Mouse (Mus musculus) MEL (cell line): Measurements from ENCODE around the gene Actr3b. TPM values are rescaled to one million over a fixed set of nuclear protein-coding genes. Genes with fewer than 3 reads are reported as not detected.
"Not testable (repeated sequence)": the region's sequence is repeated elsewhere in the genome, so short reads cannot be mapped to it uniquely, and the experiment has no call there.

Experiments
- DNase-seq: peaks from one replicate; pipeline ENCODE4 v3.0.0; 2011; ENCODE audit warnings: low read depth, low spot score
- H3K27ac ChIP-seq: 2 replicates; pipeline ENCODE4 v1.5.1; 2012; ENCODE audit warnings: low read depth, mild to moderate bottlenecking, control low read depth, low read length, moderate library complexity; ENCODE audit not compliant: control insufficient read depth
- H3K27me3 ChIP-seq, 2 experiments: fragments of 150-350 bp in 1 of 2; sonication (generic) in 1 of 2; 2 replicates each; pipeline ENCODE4 v1.6.1; 2012; ENCODE audit warnings: low read length in 2 of 2, mild to moderate bottlenecking in 2 of 2, improper control_type of control experiment in 1 of 2, moderate library complexity in 1 of 2; ENCODE audit not compliant: insufficient read depth in 2 of 2, control insufficient read depth in 1 of 2
- H3K36me3 ChIP-seq, 2 experiments: 2 replicates each; pipeline ENCODE4 v1.6.1; 2012 to 2014; ENCODE audit warnings: low read length in 2 of 2, improper control_type of control experiment in 1 of 2, inconsistent platforms in 1 of 2, mild to moderate bottlenecking in 1 of 2; ENCODE audit not compliant: insufficient read depth in 2 of 2, control insufficient read depth in 1 of 2
- H3K4me1 ChIP-seq, 2 experiments: fragments of 150-350 bp in 1 of 2; sonication (generic) in 1 of 2; 2 replicates each; pipeline ENCODE4 v1.6.1; 2012; ENCODE audit warnings: low read length in 2 of 2, improper control_type of control experiment in 1 of 2, mild to moderate bottlenecking in 1 of 2; ENCODE audit not compliant: insufficient read depth in 2 of 2, control insufficient read depth in 1 of 2
- H3K4me3 ChIP-seq, 2 experiments: fragments of 150-350 bp in 1 of 2; sonication (generic) in 1 of 2; 2 replicates each; pipeline ENCODE4 v1.5.1; 2012; ENCODE audit warnings: low read depth in 2 of 2, low read length in 2 of 2, mild to moderate bottlenecking in 2 of 2, moderate library complexity in 2 of 2, control low read depth in 1 of 2, improper control_type of control experiment in 1 of 2; ENCODE audit not compliant: control insufficient read depth in 1 of 2, insufficient read depth in 1 of 2
- H3K79me2 ChIP-seq: 2 replicates; pipeline ENCODE4 v1.6.1; 2012; ENCODE audit warnings: mild to moderate bottlenecking, low read length, moderate library complexity; ENCODE audit not compliant: control insufficient read depth, poor library complexity, insufficient read depth
- H3K9ac ChIP-seq: 2 replicates; pipeline ENCODE4 v1.6.1; 2012; ENCODE audit warnings: low read depth, mild to moderate bottlenecking, control low read depth, low read length, moderate library complexity; ENCODE audit not compliant: control insufficient read depth, poor library complexity, severe bottlenecking
- H3K9me3 ChIP-seq: fragments of 150-350 bp; sonication (generic); replicated peaks from 2 replicates; pipeline ENCODE4 v1.6.1; 2012; ENCODE audit warnings: mild to moderate bottlenecking, low read length, improper control_type of control experiment, moderate library complexity; ENCODE audit not compliant: insufficient read depth
- BHLHE40 ChIP-seq: IDR thresholded peaks from 2 replicates; pipeline ENCODE4 v1.6.1; 2012; ENCODE audit warnings: low read depth, mild to moderate bottlenecking, inconsistent platforms, low read length, improper control_type of control experiment, borderline replicate concordance
- CHD2 ChIP-seq: IDR thresholded peaks from 2 replicates; pipeline ENCODE4 v1.6.1; 2011; ENCODE audit warnings: low read length, improper control_type of control experiment
- CTCF ChIP-seq, 3 experiments: IDR thresholded peaks in 2 of 3; conservative IDR thresholded peaks in 1 of 3; 2 replicates each; pipeline ENCODE4 v1.5.1; 2011 to 2012; ENCODE audit warnings: low read length in 3 of 3, low read depth in 2 of 3, mild to moderate bottlenecking in 2 of 3, improper control_type of control experiment in 1 of 3, inconsistent platforms in 1 of 3, mixed read lengths in 1 of 3, moderate library complexity in 1 of 3; ENCODE audit not compliant: control insufficient read depth in 1 of 3, insufficient read depth in 1 of 3, poor library complexity in 1 of 3, severe bottlenecking in 1 of 3
- E2F4 ChIP-seq: IDR thresholded peaks from 2 replicates; pipeline ENCODE4 v1.6.1; 2011; ENCODE audit warnings: low read depth, low read length, improper control_type of control experiment, borderline replicate concordance
- HCFC1 ChIP-seq: IDR thresholded peaks from 2 replicates; pipeline ENCODE4 v1.6.1; 2012; ENCODE audit warnings: low read depth, mild to moderate bottlenecking, inconsistent platforms, low read length, improper control_type of control experiment, moderate library complexity
- JUND ChIP-seq: IDR thresholded peaks from 2 replicates; pipeline ENCODE4 v1.6.1; 2011; ENCODE audit warnings: low read depth, mild to moderate bottlenecking, improper control_type of control experiment, low read length
- MAX ChIP-seq: IDR thresholded peaks from 2 replicates; pipeline ENCODE4 v1.6.1; 2011; ENCODE audit warnings: low read length, improper control_type of control experiment
- MEF2A ChIP-seq: IDR thresholded peaks from 2 replicates; pipeline ENCODE4 v1.6.1; 2014; ENCODE audit warnings: low read depth, mild to moderate bottlenecking, inconsistent platforms, low read length, improper control_type of control experiment; ENCODE audit not compliant: poor library complexity, insufficient replicate concordance, severe bottlenecking; ENCODE audit errors: extremely low read depth
- MXI1 ChIP-seq: IDR thresholded peaks from 2 replicates; pipeline ENCODE4 v1.6.1; 2011; ENCODE audit warnings: mild to moderate bottlenecking, low read depth, low read length, improper control_type of control experiment
- MYB ChIP-seq: IDR thresholded peaks from 2 replicates; pipeline ENCODE4 v1.6.1; 2011; ENCODE audit warnings: mild to moderate bottlenecking, low read depth, low read length, improper control_type of control experiment
- MYC ChIP-seq: IDR thresholded peaks from 2 replicates; pipeline ENCODE4 v1.6.1; 2011; ENCODE audit warnings: low read depth, mild to moderate bottlenecking, low read length, improper control_type of control experiment, moderate library complexity
- NELFE ChIP-seq: IDR thresholded peaks from 2 replicates; pipeline ENCODE4 v1.6.1; 2011; ENCODE audit warnings: low read depth, low read length, improper control_type of control experiment
- NRF1 ChIP-seq: IDR thresholded peaks from 2 replicates; pipeline ENCODE4 v1.6.1; 2014; ENCODE audit warnings: low read depth, mild to moderate bottlenecking, inconsistent platforms, low read length, improper control_type of control experiment, moderate library complexity; ENCODE audit not compliant: poor library complexity, insufficient read depth, severe bottlenecking
- POLR2AphosphoS5 ChIP-seq: IDR thresholded peaks from 2 replicates; pipeline ENCODE4 v1.6.1; 2012; ENCODE audit warnings: low read depth, borderline replicate concordance, mild to moderate bottlenecking, inconsistent platforms, low read length, moderate library complexity, mixed read lengths
- RAD21 ChIP-seq: IDR thresholded peaks from 2 replicates; pipeline ENCODE4 v1.6.1; 2011; ENCODE audit warnings: mild to moderate bottlenecking, low read depth, low read length, improper control_type of control experiment
- RCOR1 ChIP-seq: IDR thresholded peaks from 2 replicates; pipeline ENCODE4 v1.6.1; 2012; ENCODE audit warnings: low read depth, mild to moderate bottlenecking, inconsistent platforms, low read length, improper control_type of control experiment
- SMC3 ChIP-seq: IDR thresholded peaks from 2 replicates; pipeline ENCODE4 v1.6.1; 2011; ENCODE audit warnings: low read depth, low read length, improper control_type of control experiment
- TAL1 ChIP-seq: IDR thresholded peaks from 2 replicates; pipeline ENCODE4 v1.6.1; 2012; ENCODE audit warnings: mild to moderate bottlenecking, inconsistent platforms, low read length, moderate library complexity, mixed read lengths
- ZC3H11A ChIP-seq: IDR thresholded peaks from 2 replicates; pipeline ENCODE4 v1.6.1; 2012; ENCODE audit warnings: low read depth, mild to moderate bottlenecking, inconsistent platforms, low read length, improper control_type of control experiment
- ZMIZ1 ChIP-seq: IDR thresholded peaks from 2 replicates; pipeline ENCODE4 v1.6.1; 2012; ENCODE audit warnings: low read depth, mild to moderate bottlenecking, inconsistent platforms, low read length, improper control_type of control experiment, moderate library complexity
- polyA plus RNA-seq, 2 experiments: library from polyadenylated mRNA; stranded (reverse) in 1 of 2; unstranded in 1 of 2; fragments of >175 nt in 1 of 2; fragments of >200 nt in 1 of 2; gene quantifications; 2 replicates each; pipeline versions ENCODE4 v1.2.1 to v1.2.4; 2012; ENCODE audit warnings: low replicate concordance in 2 of 2, low read depth in 1 of 2; ENCODE audit not compliant: insufficient read length in 2 of 2, insufficient read depth in 1 of 2, missing spikeins in 1 of 2
- total RNA-seq: library from RNA; depleted of rRNA; stranded (reverse); fragments of 300-350 nt; gene quantifications from 2 replicates; pipeline ENCODE4 v1.2.3, GENCODE M21; 2012

Gene Actr3b
- total and polyA plus RNA-seq, 3 experiments, result 8.7 to 11.1 TPM; not detected in 1

DNA sequence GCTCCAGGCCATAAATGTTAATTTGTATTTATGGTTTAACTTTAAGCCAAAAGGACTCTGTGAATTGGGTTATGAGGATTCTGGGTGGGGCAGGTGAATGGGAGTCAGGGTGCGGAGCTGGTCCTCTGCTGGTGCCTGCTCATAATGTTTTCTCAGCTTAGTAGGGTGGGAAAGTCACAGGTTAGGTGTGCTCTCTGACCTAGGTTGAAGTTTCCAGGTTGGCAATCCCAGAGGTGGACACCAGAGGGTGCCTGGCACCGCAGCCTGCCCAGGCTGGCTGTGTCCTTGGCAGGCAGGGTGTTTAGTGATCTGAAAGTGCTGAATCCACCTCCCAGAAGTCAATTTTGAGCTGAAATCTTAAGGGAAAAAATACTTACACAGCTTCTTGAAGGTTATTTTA is 113.2 kb downstream of the Actr3b start:
- no peak for TF ChIP-seq POLR2AphosphoS5
- TF ChIP-seq SMC3, result peak; percentile 33
- peak; percentile 20 to 52 (median 38); a peak in 5 of 6 replicates for TF ChIP-seq CTCF (IDR thresholded peaks at IDR 0.05 in 2 of 3, conservative IDR thresholded peaks at IDR 0.05 in 1 of 3; ENCODE audit: control insufficient read depth in 1 of 3, insufficient read depth in 1 of 3, low read depth in 2 of 3, low read length in 3 of 3, poor library complexity in 1 of 3, severe bottlenecking in 1 of 3)
- no peak for TF ChIP-seq CHD2
- no peak for TF ChIP-seq E2F4
- peak; percentile 41 for TF ChIP-seq RAD21
- TF ChIP-seq, all 39 proteins: peak for 3
- no peaks in the 10 kb centered on the region for H3K27me3 ChIP-seq
- no peak overlapping the region for H3K4me3 ChIP-seq
- H3K79me2 ChIP-seq, result no peaks in the 10 kb centered on the region
- H3K9me3 ChIP-seq, result no peaks in the 10 kb centered on the region
- no peak for DNase-seq
- no peaks in the 10 kb centered on the region for H3K36me3 ChIP-seq
- H3K9ac ChIP-seq, result no peak overlapping the region
- no peak overlapping the region for H3K27ac ChIP-seq
- no peaks in the 10 kb centered on the region for H3K4me1 ChIP-seq

DNA sequence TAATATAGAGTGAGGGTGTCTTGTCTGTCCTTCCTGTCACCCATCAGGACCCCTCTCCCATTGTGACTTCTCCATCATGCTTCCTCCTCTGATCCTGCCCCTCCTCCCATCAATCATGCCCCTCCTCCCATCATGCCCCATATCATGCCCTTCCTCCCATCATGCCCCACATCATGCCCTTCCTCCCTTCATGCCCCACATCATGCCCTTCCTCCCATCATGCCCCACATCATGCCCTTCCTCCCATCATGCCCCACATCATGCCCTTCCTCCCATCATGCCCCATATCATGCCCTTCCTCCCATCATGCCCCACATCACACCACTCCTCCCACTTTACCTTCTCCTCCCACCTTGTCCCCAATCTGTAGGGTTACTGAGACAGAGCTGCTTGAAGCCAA is 116.1 kb downstream of the Actr3b start:
- not testable (repeated sequence) for H3K9ac ChIP-seq, H3K27ac ChIP-seq, H3K36me3 ChIP-seq, H3K27me3 ChIP-seq, H3K4me3 ChIP-seq, H3K4me1 ChIP-seq, H3K79me2 ChIP-seq, H3K9me3 ChIP-seq
- TF ChIP-seq HCFC1, result peak; percentile 75
- peak; percentile 8 for DNase-seq

DNA sequence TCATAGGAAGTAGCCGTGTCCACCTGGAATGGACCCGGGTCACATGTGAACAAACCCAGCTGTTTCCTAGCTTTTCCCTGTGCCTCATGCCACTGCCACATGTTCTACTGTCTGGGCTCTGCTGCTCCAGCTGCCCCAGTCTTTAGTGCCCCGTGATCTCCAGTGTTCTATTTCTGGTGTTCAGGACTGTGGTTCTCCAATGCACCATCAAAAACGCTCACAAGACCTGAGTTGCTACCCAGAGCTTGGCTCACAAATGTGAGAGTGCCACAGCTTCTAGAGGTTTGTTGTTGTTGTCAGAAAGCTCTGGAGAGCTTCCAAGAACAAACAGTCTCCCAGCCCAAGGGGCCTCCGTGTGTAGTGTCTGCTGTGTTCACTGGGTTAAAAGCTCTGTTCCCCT is 117.5 kb downstream of the Actr3b start:
- no peak for DNase-seq
- no peak for TF ChIP-seq TAL1
- TF ChIP-seq MXI1, result no peak
- no peak for TF ChIP-seq MYB
- no peak for TF ChIP-seq MYC
- no peak for TF ChIP-seq HCFC1
- no peak for TF ChIP-seq MAX
- no peak for TF ChIP-seq JUND
- TF ChIP-seq ZC3H11A, result no peak
- no peak for TF ChIP-seq POLR2AphosphoS5
- no peak for TF ChIP-seq BHLHE40
- TF ChIP-seq NRF1, result no peak
- no peak for TF ChIP-seq CHD2
- no peak for TF ChIP-seq MEF2A
- no peak for TF ChIP-seq RCOR1
- no peak for TF ChIP-seq NELFE
- no peak for TF ChIP-seq ZMIZ1
- H3K27ac ChIP-seq, result no peak overlapping the region

More for the DNA sequence above, 117.5 kb downstream of the Actr3b start:
- Histone ChIP-seq H3K4me3 (no peak overlapping the region), H3K36me3 (no peaks in the 10 kb centered on the region), H3K27me3 (no peaks in the 10 kb centered on the region), H3K9me3 (no peaks in the 10 kb centered on the region), H3K9ac (no peak overlapping the region), H3K4me1 (no peaks in the 10 kb centered on the region), H3K79me2 (no peaks in the 10 kb centered on the region)
